Mouse (Mus musculus) MEL (cell line): ENCODE data around the gene Sbk2.

ENCODE experiments used
- BHLHE40 ChIP-seq: IDR thresholded peaks from 2 replicates; pipeline ENCODE4 v1.6.1; 2012; ENCODE audit warnings: low read depth, mild to moderate bottlenecking, inconsistent platforms, low read length, improper control_type of control experiment, borderline replicate concordance
- CTCF ChIP-seq, 3 experiments: IDR thresholded peaks in 2 of 3; conservative IDR thresholded peaks in 1 of 3; 2 replicates each; pipeline ENCODE4 v1.5.1; 2011 to 2012; ENCODE audit warnings: low read length in 3 of 3, low read depth in 2 of 3, mild to moderate bottlenecking in 2 of 3, improper control_type of control experiment in 1 of 3, inconsistent platforms in 1 of 3, mixed read lengths in 1 of 3, moderate library complexity in 1 of 3; ENCODE audit not compliant: control insufficient read depth in 1 of 3, insufficient read depth in 1 of 3, poor library complexity in 1 of 3, severe bottlenecking in 1 of 3
- ELF1 ChIP-seq: IDR thresholded peaks from 2 replicates; pipeline ENCODE4 v1.6.1; 2014; ENCODE audit warnings: low read depth, mild to moderate bottlenecking, inconsistent platforms, low read length, improper control_type of control experiment, moderate library complexity
- ETS1 ChIP-seq: IDR thresholded peaks from 2 replicates; pipeline ENCODE4 v1.6.1; 2012; ENCODE audit warnings: low read depth, mild to moderate bottlenecking, inconsistent platforms, low read length, improper control_type of control experiment, moderate library complexity
- GABPA ChIP-seq: IDR thresholded peaks from 2 replicates; pipeline ENCODE4 v1.6.1; 2012; ENCODE audit warnings: low read depth, mild to moderate bottlenecking, inconsistent platforms, low read length, improper control_type of control experiment, moderate library complexity
- USF2 ChIP-seq, 2 experiments: IDR thresholded peaks; 2 replicates each; pipeline ENCODE4 v1.6.1; 2011 to 2012; ENCODE audit warnings: improper control_type of control experiment in 2 of 2, low read length in 2 of 2, borderline replicate concordance in 1 of 2, inconsistent platforms in 1 of 2, low read depth in 1 of 2, mild to moderate bottlenecking in 1 of 2; ENCODE audit not compliant: insufficient read depth in 1 of 2
- ZNF384 ChIP-seq: IDR thresholded peaks from 2 replicates; pipeline ENCODE4 v1.6.1; 2012; ENCODE audit warnings: low read depth, mild to moderate bottlenecking, inconsistent platforms, low read length, improper control_type of control experiment

DNA sequence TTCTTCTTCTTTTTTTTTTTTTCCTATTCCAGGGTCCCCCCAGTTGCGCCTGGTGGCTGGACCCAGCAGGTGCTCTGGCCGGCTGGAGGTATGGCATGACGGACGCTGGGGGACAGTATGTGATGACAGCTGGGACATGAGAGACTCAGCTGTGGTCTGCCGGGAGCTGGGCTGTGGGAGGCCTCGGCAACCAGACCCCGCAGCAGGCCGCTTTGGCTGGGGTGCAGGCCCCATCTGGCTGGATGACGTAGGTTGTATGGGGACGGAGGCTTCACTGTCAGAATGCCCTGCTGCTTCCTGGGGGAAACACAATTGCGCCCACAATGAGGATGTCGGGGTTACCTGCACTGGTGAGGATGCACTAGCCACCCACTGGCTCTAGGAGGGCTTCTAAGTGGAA lies 31.1 kb downstream of the Sbk2 start:
- TF ChIP-seq ZNF384 (no peak), CTCF (IDR thresholded peaks at IDR 0.05 in 2 of 3, conservative IDR thresholded peaks at IDR 0.05 in 1 of 3; ENCODE audit: control insufficient read depth in 1 of 3, insufficient read depth in 1 of 3, low read depth in 2 of 3, low read length in 3 of 3, poor library complexity in 1 of 3, severe bottlenecking in 1 of 3) (no peak), ELF1 (no peak), GABPA (no peak), BHLHE40 (no peak), ETS1 (no peak), USF2 (IDR thresholded peaks at IDR 0.05; ENCODE audit: borderline replicate concordance in 1 of 2, insufficient read depth in 1 of 2, low read depth in 1 of 2, low read length in 2 of 2) (no peak)
